Mouse (Mus musculus): Measurements from ENCODE around the gene Gm3149. TPM values are rescaled to one million over a fixed set of nuclear protein-coding genes. Genes with fewer than 3 reads are reported as not detected.
"Not testable (repeated sequence)": the region's sequence is repeated elsewhere in the genome, so short reads cannot be mapped to it uniquely, and the experiment has no call there.

The Gm3149 gene
- total RNA-seq (2021) (not detected), polyA plus RNA-seq (2012; rRNA removed) (not detected in 2 replicates)
- long read RNA-seq = 0 reads

DNA sequence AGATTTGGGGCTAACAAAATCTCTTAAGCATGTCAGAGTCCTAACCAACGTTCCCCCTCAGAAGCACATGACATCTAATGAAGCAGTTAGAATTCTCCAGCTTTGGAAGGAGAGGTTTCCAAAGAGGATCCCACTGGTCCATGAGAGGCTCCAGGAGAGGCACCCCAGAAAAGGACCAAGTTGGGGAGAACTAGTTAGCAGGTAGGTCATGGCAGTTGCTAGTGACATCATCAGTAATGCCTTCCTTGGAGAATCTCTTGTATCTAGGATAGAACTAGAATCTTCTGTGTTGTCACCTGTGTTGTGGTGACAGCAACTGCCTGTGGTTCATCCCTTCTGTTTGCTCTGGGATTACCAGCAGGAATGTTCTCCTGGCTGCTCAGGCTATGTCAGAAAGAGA lies at the start of gene Gm3149:
Gene Gm3149, plus strand, starts transcription at position 301 of the 400 bp plus-strand sequence.
- intact Hi-C loops (cut with DNase I); DNase-seq; H3K4me1 ChIP-seq (ENCODE audit: control insufficient read depth, insufficient read depth, low read length); H3K27ac ChIP-seq; H3K36me3 ChIP-seq (ENCODE audit: control insufficient read depth, insufficient read depth, low read length); H3K79me2 ChIP-seq (replicated peaks; ENCODE audit: control insufficient read depth, insufficient read depth, low read length); H3K9ac ChIP-seq (ENCODE audit: low read depth, low read length); H3K27me3 ChIP-seq (ENCODE audit: control insufficient read depth, insufficient read depth, low read length); H3K4me3 ChIP-seq: not testable (repeated sequence)
- WGBS = no CpG with 5 or more reads among the region's 1 CpGs

DNA sequence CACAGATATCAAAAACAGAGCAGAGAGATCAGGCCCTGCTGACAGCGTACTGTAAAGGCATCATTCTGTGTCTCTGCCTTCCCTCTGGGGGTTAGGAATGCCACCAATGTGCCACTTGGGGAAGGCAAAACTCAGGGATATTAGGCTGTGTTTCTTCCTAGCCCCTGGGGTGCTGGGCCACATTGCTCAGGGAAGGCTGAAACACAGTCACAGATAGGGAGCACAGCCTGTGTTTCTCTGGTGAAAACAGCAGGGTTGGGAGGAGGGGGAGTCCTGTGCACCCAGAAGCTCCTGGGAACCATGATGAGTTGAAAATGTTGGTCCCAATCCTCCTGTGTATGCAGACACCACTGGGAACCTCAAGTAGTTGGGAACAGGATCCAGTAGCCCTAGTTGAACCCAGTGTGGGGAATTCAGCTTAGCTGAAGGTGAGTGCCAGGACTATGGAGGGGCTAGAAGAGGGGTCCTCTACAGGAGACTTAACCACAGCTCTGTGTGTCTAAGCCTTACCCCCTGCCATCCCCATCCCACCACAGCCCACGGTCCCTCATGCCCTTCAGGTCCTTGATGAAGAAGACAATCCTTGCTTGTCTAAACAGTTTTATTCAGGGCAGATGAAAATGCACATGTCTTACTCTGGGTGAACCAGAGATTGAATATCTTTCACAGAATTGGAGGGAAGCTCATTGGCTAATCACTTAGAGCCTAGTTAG lies 47.7 kb upstream of the Gm3149 start:
- H3K4me1 ChIP-seq (ENCODE audit: control insufficient read depth, insufficient read depth, low read length); H3K27ac ChIP-seq; H3K36me3 ChIP-seq (ENCODE audit: control insufficient read depth, insufficient read depth, low read length); DNase-seq; H3K27me3 ChIP-seq (ENCODE audit: control insufficient read depth, insufficient read depth, low read length); H3K4me3 ChIP-seq; H3K79me2 ChIP-seq (replicated peaks; ENCODE audit: control insufficient read depth, insufficient read depth, low read length); intact Hi-C loops (cut with DNase I); H3K9ac ChIP-seq (ENCODE audit: low read depth, low read length): not testable (repeated sequence)
- WGBS = 69% methylated on average over 2 of the region's 2 CpGs

DNA sequence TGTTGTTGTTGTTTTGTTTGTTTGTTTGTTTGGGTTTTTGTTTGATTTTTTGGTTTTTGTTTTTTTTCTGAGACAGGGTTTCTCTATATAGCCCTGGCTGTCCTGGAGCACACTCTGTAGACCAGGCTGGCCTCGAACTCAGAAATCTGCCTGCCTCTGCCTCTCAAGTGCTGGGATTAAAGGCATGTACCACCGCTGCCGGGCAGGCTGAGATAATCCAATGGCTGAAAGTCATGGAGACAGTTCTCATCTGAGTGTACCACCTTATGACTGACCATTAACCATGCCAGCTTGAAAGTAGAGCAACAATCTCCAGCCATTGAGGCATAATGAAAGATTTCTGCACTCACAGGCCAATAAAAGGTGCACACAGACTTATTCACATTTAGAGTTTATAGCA lies 37.3 kb upstream of the Gm3149 start:
- 71% methylated on average over 3 of the region's 3 CpGs for whole genome bisulfite sequencing
- H3K27ac ChIP-seq; H3K9ac ChIP-seq (ENCODE audit: low read depth, low read length); H3K4me1 ChIP-seq (ENCODE audit: control insufficient read depth, insufficient read depth, low read length); H3K36me3 ChIP-seq (ENCODE audit: control insufficient read depth, insufficient read depth, low read length); H3K27me3 ChIP-seq (ENCODE audit: control insufficient read depth, insufficient read depth, low read length); H3K79me2 ChIP-seq (replicated peaks; ENCODE audit: control insufficient read depth, insufficient read depth, low read length); H3K4me3 ChIP-seq; intact Hi-C loops (cut with DNase I): not testable (repeated sequence)
- peak in 1 of 2 experiments; percentile 23 for DNase-seq

DNA sequence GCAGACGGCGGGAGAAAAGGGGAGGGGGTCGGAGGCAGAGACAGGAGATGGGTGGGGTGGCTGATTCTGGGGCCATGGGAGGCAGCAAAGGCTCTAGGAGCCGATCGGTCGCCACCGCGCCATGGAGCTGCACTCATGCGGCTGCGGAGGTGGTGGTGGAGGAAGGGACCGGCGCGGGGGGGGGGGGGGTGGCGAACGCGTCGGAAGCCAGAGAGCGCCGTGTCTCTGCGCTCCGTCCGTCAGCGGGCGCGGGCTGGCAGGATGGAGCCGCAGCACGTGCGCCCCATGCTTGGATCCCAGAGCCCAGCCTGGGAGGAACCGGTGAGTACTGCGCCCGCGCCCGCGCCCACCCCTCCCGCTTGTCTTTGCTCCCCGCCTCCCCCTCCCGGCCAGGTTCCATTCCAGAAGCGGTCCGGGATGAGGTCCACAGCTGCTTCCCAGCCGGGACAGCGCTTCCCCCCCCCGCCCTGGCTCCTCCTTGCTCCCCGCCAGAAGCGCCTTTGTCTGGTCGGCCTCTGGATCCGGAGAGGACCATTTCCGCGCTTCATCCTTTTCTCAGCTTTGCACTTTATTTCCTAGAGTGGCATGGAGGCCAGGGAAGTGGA lies 17.5 kb downstream of the Gm3149 start, which contains the start of gene 2610042L04Rik:
Gene 2610042L04Rik, plus strand, starts transcription at position 288 of the 605 bp plus-strand sequence.
- DNase-seq; H3K4me3 ChIP-seq; H3K4me1 ChIP-seq (ENCODE audit: control insufficient read depth, insufficient read depth, low read length); H3K36me3 ChIP-seq (ENCODE audit: control insufficient read depth, insufficient read depth, low read length); intact Hi-C loops (cut with DNase I); H3K27ac ChIP-seq; H3K27me3 ChIP-seq (ENCODE audit: control insufficient read depth, insufficient read depth, low read length); H3K79me2 ChIP-seq (replicated peaks; ENCODE audit: control insufficient read depth, insufficient read depth, low read length); H3K9ac ChIP-seq (ENCODE audit: low read depth, low read length): not testable (repeated sequence)
- 2% methylated on average over 29 of the region's 48 CpGs for WGBS

DNA sequence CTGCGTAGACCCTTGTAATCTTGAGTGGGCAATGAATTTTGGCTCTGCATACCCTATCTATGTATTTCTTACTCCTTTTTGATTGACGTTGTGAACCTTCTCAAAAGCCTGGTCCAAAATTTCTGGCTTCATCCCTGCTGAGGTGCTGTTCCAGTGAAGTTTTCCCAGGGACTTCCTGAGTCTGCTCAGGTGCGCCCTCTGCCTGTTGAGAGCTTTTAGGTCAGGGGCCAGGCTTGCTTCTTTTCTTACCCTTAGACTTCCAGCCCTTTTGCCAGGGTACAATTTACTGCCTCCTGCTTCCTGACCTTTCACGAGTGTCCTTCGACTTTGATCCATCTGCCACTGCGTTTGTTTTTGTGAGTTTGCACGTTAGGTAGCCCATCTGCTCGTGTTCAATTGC lies 18.4 kb downstream of the Gm3149 start:
- H3K27me3 ChIP-seq (ENCODE audit: control insufficient read depth, insufficient read depth, low read length); H3K4me1 ChIP-seq (ENCODE audit: control insufficient read depth, insufficient read depth, low read length); H3K9ac ChIP-seq (ENCODE audit: low read depth, low read length); H3K79me2 ChIP-seq (replicated peaks; ENCODE audit: control insufficient read depth, insufficient read depth, low read length); H3K27ac ChIP-seq; DNase-seq; H3K36me3 ChIP-seq (ENCODE audit: control insufficient read depth, insufficient read depth, low read length); H3K4me3 ChIP-seq; intact Hi-C loops (cut with DNase I): not testable (repeated sequence)
- peak; percentile 37; the same call in 1 of the 2 replicates for TF ChIP-seq CTCF (IDR thresholded peaks at IDR 0.05)
- WGBS = 10% methylated on average over 7 of the region's 8 CpGs

DNA sequence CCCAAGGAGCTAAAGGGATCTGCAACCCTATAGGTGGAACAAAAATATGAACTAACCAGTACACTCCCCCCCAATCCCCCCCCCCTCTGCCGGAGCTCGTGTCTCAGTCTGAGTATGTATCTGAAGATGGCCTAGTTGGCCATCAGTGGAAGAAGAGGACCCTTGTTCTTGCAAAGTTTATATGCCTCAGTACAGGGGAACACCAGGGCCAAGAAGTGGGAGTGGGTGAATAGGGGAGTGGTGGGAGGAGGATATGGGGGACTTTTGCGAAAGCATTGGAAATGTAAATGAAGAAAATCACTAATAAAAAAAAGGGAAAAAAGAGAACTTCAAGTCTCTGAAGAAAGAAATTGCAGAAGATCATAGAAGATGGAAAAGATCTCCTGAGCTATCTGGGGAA lies 51.9 kb downstream of the Gm3149 start:
- H3K4me1 ChIP-seq (ENCODE audit: control insufficient read depth, insufficient read depth, low read length); H3K27me3 ChIP-seq (ENCODE audit: control insufficient read depth, insufficient read depth, low read length); DNase-seq; H3K4me3 ChIP-seq; H3K9ac ChIP-seq (ENCODE audit: low read depth, low read length); H3K27ac ChIP-seq; intact Hi-C loops (cut with DNase I); H3K36me3 ChIP-seq (ENCODE audit: control insufficient read depth, insufficient read depth, low read length); H3K79me2 ChIP-seq (replicated peaks; ENCODE audit: control insufficient read depth, insufficient read depth, low read length): not testable (repeated sequence)
- WGBS = 74% methylated on average over 3 of the region's 3 CpGs

DNA sequence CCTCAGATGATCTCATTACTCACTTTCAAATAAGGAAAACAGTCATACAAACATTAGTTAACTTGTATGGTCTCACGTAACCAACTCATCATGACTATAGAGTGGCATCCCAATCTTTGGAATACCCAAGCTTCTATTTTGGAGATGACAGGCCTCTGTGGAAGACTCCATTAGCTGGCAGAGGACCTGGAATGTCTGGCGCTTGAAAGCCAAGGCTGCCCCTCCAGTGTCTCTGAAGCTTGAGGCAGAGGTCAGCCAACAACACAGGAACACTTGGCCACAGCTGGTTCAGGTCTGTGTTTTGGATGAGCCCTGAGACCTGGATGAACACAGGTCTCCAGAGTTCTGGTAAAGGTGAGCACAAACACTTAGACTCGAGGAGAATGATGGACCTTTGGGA lies 52.6 kb downstream of the Gm3149 start:
- 53% methylated on average over 3 of the region's 3 CpGs for WGBS
- H3K79me2 ChIP-seq (replicated peaks; ENCODE audit: control insufficient read depth, insufficient read depth, low read length); H3K4me3 ChIP-seq; H3K36me3 ChIP-seq (ENCODE audit: control insufficient read depth, insufficient read depth, low read length); H3K27me3 ChIP-seq (ENCODE audit: control insufficient read depth, insufficient read depth, low read length); H3K27ac ChIP-seq; intact Hi-C loops (cut with DNase I); H3K9ac ChIP-seq (ENCODE audit: low read depth, low read length); H3K4me1 ChIP-seq (ENCODE audit: control insufficient read depth, insufficient read depth, low read length): not testable (repeated sequence)
- peak; percentile 4 to 19 for DNase-seq

Other genes starting within 250 kb of the Gm3149 start
- gene Gm3115, start 233.2 kb upstream of the Gm3149 start, total RNA-seq (2021) = under 1 TPM in 1 of 2 experiments, not detected in 1; 0.16 TPM
- not detected in 2 replicates for gene Gm3115, start 233.2 kb upstream of the Gm3149 start, polyA plus RNA-seq (2012; rRNA removed)
- gene Gm8108, start 206.8 kb upstream of the Gm3149 start, total RNA-seq (2021) = under 1 TPM; 0.31 to 0.66 TPM
- gene Gm8108, start 206.8 kb upstream of the Gm3149 start, polyA plus RNA-seq (2012; rRNA removed) = 0.41 and 0.61 TPM in 2 replicates
- gene Gm3127, start 152.3 kb upstream of the Gm3149 start, total RNA-seq (2021) = not detected
- gene Gm3127, start 152.3 kb upstream of the Gm3149 start, polyA plus RNA-seq (2012; rRNA removed) = not detected in 2 replicates
- not detected for gene Gm2974, start 134.7 kb upstream of the Gm3149 start, total RNA-seq (2021)
- gene Gm2974, start 134.7 kb upstream of the Gm3149 start, polyA plus RNA-seq (2012; rRNA removed) = 0.51 TPM in 1 of 2 replicates, not detected in the other
- not detected for gene Gm3138, start 67.7 kb upstream of the Gm3149 start, total RNA-seq (2021)
- not detected in 2 replicates for gene Gm3138, start 67.7 kb upstream of the Gm3149 start, polyA plus RNA-seq (2012; rRNA removed)
- gene 2610042L04Rik, start 17.5 kb downstream of the Gm3149 start, total RNA-seq (2021) = under 1 TPM in 1 of 2 experiments, not detected in 1; 0.16 TPM
- gene 2610042L04Rik, start 17.5 kb downstream of the Gm3149 start, polyA plus RNA-seq (2012; rRNA removed) = not detected in 2 replicates
- gene Gm3159, start 80.2 kb downstream of the Gm3149 start, total RNA-seq (2021) = not detected
- not detected in 2 replicates for gene Gm3159, start 80.2 kb downstream of the Gm3149 start, polyA plus RNA-seq (2012; rRNA removed)
- gene Gm3164, start 98.2 kb downstream of the Gm3149 start, total RNA-seq (2021) = under 1 TPM in 1 of 2 experiments, not detected in 1; 0.29 TPM
- gene Gm3164, start 98.2 kb downstream of the Gm3149 start, polyA plus RNA-seq (2012; rRNA removed) = 0.21 and 0.38 TPM in 2 replicates
- 1 to 10 TPM in 1 of 2 experiments, not detected in 1; 1.2 TPM for gene Gm3173, start 113.7 kb downstream of the Gm3149 start, total RNA-seq (2021)
- gene Gm3173, start 113.7 kb downstream of the Gm3149 start, polyA plus RNA-seq (2012; rRNA removed) = 0.76 TPM in 1 of 2 replicates, not detected in the other
- not detected for gene Gm3182, start 164.5 kb downstream of the Gm3149 start, total RNA-seq (2021)
- gene Gm3182, start 164.5 kb downstream of the Gm3149 start, polyA plus RNA-seq (2012; rRNA removed) = not detected in 2 replicates
- not detected for gene Gm3047, start 238.1 kb downstream of the Gm3149 start, total RNA-seq (2021)
- gene Gm3047, start 238.1 kb downstream of the Gm3149 start, polyA plus RNA-seq (2012; rRNA removed) = not detected in 2 replicates